Mouse (Mus musculus): ENCODE measurements around the gene Zfp277. TPM values are rescaled to one million over a fixed set of nuclear protein-coding genes. Genes with fewer than 3 reads are reported as not detected.

Gene Zfp277
- polyA plus RNA-seq (2017; shearing (Covaris generic)) = 36.9 TPM

DNA sequence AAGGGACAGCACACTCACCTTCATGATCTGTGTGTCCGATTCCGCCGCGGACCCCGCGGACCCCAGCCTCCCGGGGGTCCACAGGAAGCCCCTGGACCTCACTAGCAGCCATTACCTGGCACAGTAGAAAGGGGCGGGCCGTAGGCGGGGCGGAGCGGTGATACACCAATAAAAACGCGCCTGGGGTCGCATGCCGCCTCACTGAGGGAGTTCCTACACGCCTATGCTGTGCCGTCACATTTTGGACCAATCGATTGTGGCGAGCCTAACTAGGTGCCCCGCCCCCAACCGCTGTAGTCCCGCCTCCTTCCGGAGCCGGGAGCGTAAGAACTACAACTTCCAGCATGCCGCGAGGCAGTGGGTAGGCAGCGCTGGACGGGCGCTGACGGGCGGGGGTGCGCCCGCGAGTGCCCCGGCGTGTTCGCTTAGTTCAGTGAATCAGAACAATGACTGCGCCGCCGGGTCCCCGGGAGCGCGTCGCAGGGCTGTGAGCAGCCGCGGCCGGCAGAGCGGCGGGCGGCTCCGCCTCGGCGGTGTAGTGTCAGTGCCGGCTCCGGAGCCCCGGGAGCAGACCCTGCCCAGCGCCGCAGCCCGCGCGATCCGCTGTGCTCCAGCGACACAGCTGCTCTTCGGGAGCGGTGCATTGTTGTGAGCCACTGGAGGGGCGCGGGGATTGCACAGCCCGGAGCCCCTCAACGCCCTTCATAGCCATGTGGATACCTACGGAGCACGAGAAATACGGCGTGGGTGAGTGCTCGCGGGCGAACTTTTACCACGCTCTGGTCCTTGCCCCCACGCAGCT is at the start of gene Zfp277, which contains the start of gene Dock4:
Gene Zfp277 (minus strand): TSS at position 255 of the 802 bp plus-strand sequence.
Gene Dock4 (plus strand): TSS at position 305 of the 802 bp plus-strand sequence.

Other genes starting within 250 kb of the Zfp277 start
- gene Lsmem1, start 246.4 kb downstream of the Zfp277 start, polyA plus RNA-seq (2017; shearing (Covaris generic)) = not detected
- gene Ifrd1, start 197.4 kb downstream of the Zfp277 start, polyA plus RNA-seq (2017; shearing (Covaris generic)) = 152 TPM
- gene Dock4, start 50 bp upstream of the Zfp277 start, polyA plus RNA-seq (2017; shearing (Covaris generic)) = 2.8 TPM

Measured in CD4-positive, CD25-positive, alpha-beta regulatory T cell (primary cell).